8 mouse cellular contexts compared by ENCODE assay signal in genomic region chr11:11462561-11462890, GRCm38 (mm10). TPM values are rescaled to one million over a fixed set of nuclear protein-coding genes. Genes with fewer than 3 reads are reported as not detected.
DNase-seq lines count a peak whose midpoint lies in the region; ATAC-seq and TF ChIP-seq lines count a peak whose summit lies in the region.

No protein-coding gene starts in this region.

- H3K27ac ChIP-seq in layer of hippocampus, adult 2 months: no peak overlapping the region
- H3K27ac ChIP-seq in embryonic facial prominence, embryonic 10.5 days (replicated peaks): peak overlapping the region; percentile 93
- H3K27ac ChIP-seq in hindbrain, embryonic 15.5 days (replicated peaks): peak overlapping the region; percentile 82
- H3K27ac ChIP-seq in midbrain, embryonic 15.5 days: peak overlapping the region; percentile 88

- H3K9ac ChIP-seq in hindbrain, embryonic 15.5 days: peak overlapping the region; percentile 53
- peak overlapping the region; percentile 65 for H3K9ac ChIP-seq in midbrain, embryonic 15.5 days

- peak overlapping the region; percentile 59 for H3K4me2 ChIP-seq in hindbrain, embryonic 15.5 days
- H3K4me2 ChIP-seq in midbrain, embryonic 15.5 days: peak overlapping the region; percentile 69

- TF ChIP-seq CTCF in layer of hippocampus, adult 2 months (conservative IDR thresholded peaks at IDR 0.05): no peak

- ATAC-seq in hindbrain, embryonic 15.5 days (ENCODE audit: low FRiP score, low read depth): no peak
- no peak for ATAC-seq in midbrain, embryonic 15.5 days (replicated peaks)

- no peaks in the 10 kb centered on the region for H3K36me3 ChIP-seq in embryonic facial prominence, embryonic 10.5 days (replicated peaks)
- no peaks in the 10 kb centered on the region for H3K36me3 ChIP-seq in hindbrain, embryonic 15.5 days
- H3K36me3 ChIP-seq in midbrain, embryonic 15.5 days (replicated peaks): no peaks in the 10 kb centered on the region

- DNase-seq in layer of hippocampus, adult 2 months (ENCODE audit: low spot score in 2 of 2): no peak
- no peak for DNase-seq in layer of hippocampus, postnatal 36 days
- DNase-seq in embryonic facial prominence, embryonic 10.5 days (ENCODE audit: low spot score): no peak
- no peak for DNase-seq in layer of hippocampus, adult 8-10 months (ENCODE audit: low spot score in 2 of 2)
- DNase-seq in layer of hippocampus, adult 9-10 months (ENCODE audit: low spot score): no peak
- DNase-seq in urinary bladder, postnatal 4 days (ENCODE audit: low spot score in 2 of 2): no peak

- peaks cover 5% of the 10 kb centered on the region for H3K27me3 ChIP-seq in embryonic facial prominence, embryonic 10.5 days (replicated peaks; ENCODE audit: low read depth, poor library complexity, severe bottlenecking)
- no peaks in the 10 kb centered on the region for H3K27me3 ChIP-seq in hindbrain, embryonic 15.5 days
- no peaks in the 10 kb centered on the region for H3K27me3 ChIP-seq in midbrain, embryonic 15.5 days (replicated peaks)

- 81% methylated on average over 5 of the region's 5 CpGs for WGBS in embryonic facial prominence, embryonic 10.5 days
- WGBS in hindbrain, embryonic 15.5 days: 81% methylated on average over 5 of the region's 5 CpGs
- 82% methylated on average over 5 of the region's 5 CpGs for WGBS in midbrain, embryonic 15.5 days

- 0 out of 2 replicates have a peak, but pooled peaks cover 4% of the 10 kb centered on the region for H3K4me1 ChIP-seq in embryonic facial prominence, embryonic 10.5 days
- H3K4me1 ChIP-seq in hindbrain, embryonic 15.5 days (replicated peaks): 0 out of 2 replicates have a peak, but pooled peaks cover 2% of the 10 kb centered on the region
- peaks cover 5% of the 10 kb centered on the region; the same call in 1 of the 2 replicates for H3K4me1 ChIP-seq in midbrain, embryonic 15.5 days

- H3K4me3 ChIP-seq in layer of hippocampus, adult 2 months: peak overlapping the region; percentile 62
- peak overlapping the region; percentile 72 for H3K4me3 ChIP-seq in embryonic facial prominence, embryonic 10.5 days
- H3K4me3 ChIP-seq in hindbrain, embryonic 15.5 days: peak overlapping the region; percentile 57
- peak overlapping the region; percentile 68 for H3K4me3 ChIP-seq in midbrain, embryonic 15.5 days

- H3K9me3 ChIP-seq in embryonic facial prominence, embryonic 10.5 days: no peaks in the 10 kb centered on the region
- H3K9me3 ChIP-seq in hindbrain, embryonic 15.5 days: no peaks in the 10 kb centered on the region
- H3K9me3 ChIP-seq in midbrain, embryonic 15.5 days: no peaks in the 10 kb centered on the region

RNA-seq across cellular contexts. Expression of gene Zpbp, which starts 0.3 kb away (rescaled TPM):
- total RNA-seq in layer of hippocampus, adult 2 months (2021): under 1 TPM; 0.59 to 0.81 TPM
- under 1 TPM; 0.58 to 0.72 TPM for total RNA-seq in layer of hippocampus, postnatal 36 days (2021)
- 0.49 and 0.57 TPM in 2 replicates for polyA plus RNA-seq in embryonic facial prominence, embryonic 10.5 days (2016; fragmentation: Nextera tagmentation; extraction: Ambion mirVana)
- polyA plus RNA-seq in hindbrain, embryonic 15.5 days (2015; fragmentation: Nextera tagmentation; extraction: Ambion mirVana): 1.1 and 1.9 TPM in 2 replicates
- 1.2 TPM in 2 replicates for polyA plus RNA-seq in midbrain, embryonic 15.5 days (2015; fragmentation: Nextera tagmentation; extraction: Ambion mirVana)
- total RNA-seq in layer of hippocampus, adult 8-10 months (2022): under 1 TPM; 0.45 to 0.89 (median 0.67) TPM

RNA-seq across cellular contexts. Expression of gene Spata48, which starts 0.6 kb away (rescaled TPM):
- total RNA-seq in layer of hippocampus, adult 2 months (2021): 1 to 10 TPM; 1.5 to 2.0 TPM
- 1 to 10 TPM; 1.0 to 2.4 TPM for total RNA-seq in layer of hippocampus, postnatal 36 days (2021)
- 1.2 and 2.0 TPM in 2 replicates for polyA plus RNA-seq in embryonic facial prominence, embryonic 10.5 days (2016; fragmentation: Nextera tagmentation; extraction: Ambion mirVana)
- 0.16 and 0.35 TPM in 2 replicates for polyA plus RNA-seq in hindbrain, embryonic 15.5 days (2015; fragmentation: Nextera tagmentation; extraction: Ambion mirVana)
- polyA plus RNA-seq in midbrain, embryonic 15.5 days (2015; fragmentation: Nextera tagmentation; extraction: Ambion mirVana): 0.24 and 1.0 TPM in 2 replicates
- total RNA-seq in layer of hippocampus, adult 8-10 months (2022): 1 to 10 TPM in 1 of 4 experiments, under 1 TPM in 3; 0.59 to 1.2 (median 0.92) TPM
